Mouse (Mus musculus): Measurements from ENCODE around the gene Baz2b. TPM values are rescaled to one million over a fixed set of nuclear protein-coding genes. Genes with fewer than 3 reads are reported as not detected.

Gene Baz2b
- total RNA-seq, 2 experiments from 2014 or later: 74.9 to 76.0 TPM

GRCm38 (mm10) chr2:60138751-60139162 is 70.9 kb downstream of the Baz2b start:
- ATAC-seq (replicated peaks; ENCODE audit: poor library complexity, severe bottlenecking): peak; percentile 38; the same call in 1 of the 2 replicates

- ATAC-seq (replicated peaks; ENCODE audit: poor library complexity, severe bottlenecking): peak; percentile 52
Measured at GRCm38 (mm10) chr2:60135796-60136195, 73.8 kb downstream of the Baz2b start.

DNA sequence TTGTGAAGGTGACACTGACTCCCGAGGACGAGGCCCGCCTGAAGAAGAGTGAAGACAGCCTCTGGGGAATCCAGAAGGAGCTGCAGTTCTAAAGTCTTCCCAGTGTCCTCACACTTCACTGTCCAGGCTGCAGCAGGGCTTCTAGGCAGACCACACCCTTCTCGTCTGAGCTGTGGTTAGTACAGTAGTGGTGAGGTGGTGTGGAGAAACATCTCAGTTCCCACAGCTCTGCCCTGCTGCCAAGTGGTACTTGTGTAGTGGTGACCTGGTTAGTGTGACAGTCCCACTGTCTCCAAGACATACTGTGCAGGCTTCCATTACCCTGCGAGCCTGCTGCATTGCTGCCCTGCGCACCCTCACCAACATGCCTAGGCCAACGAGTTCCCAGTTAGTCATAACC is 74.7 kb downstream of the Baz2b start:
- ATAC-seq (replicated peaks; ENCODE audit: poor library complexity, severe bottlenecking): 0 out of 2 replicates have a peak, but pooled peaks have one; percentile 34

DNA sequence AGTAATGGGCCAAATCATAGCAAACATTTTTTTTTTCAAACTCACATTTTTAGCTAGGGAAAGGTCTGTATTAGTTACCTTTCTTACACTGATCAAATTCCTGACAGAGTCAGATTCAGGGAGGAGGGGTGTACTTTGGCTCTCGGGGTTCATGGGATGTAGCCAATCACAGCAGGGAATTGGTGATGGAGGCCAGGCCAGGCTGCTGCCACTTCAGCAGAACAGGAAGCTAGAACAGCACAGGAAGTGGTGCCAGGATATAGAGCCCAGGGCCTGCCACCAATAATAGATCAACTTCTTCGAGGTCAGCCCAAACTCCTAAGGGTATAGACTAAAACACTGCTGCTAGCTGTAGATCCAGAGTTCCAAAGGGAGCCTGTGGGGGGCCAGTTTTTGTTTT is 76.6 kb downstream of the Baz2b start:
- ATAC-seq (replicated peaks; ENCODE audit: poor library complexity, severe bottlenecking): peak; percentile 47

DNA sequence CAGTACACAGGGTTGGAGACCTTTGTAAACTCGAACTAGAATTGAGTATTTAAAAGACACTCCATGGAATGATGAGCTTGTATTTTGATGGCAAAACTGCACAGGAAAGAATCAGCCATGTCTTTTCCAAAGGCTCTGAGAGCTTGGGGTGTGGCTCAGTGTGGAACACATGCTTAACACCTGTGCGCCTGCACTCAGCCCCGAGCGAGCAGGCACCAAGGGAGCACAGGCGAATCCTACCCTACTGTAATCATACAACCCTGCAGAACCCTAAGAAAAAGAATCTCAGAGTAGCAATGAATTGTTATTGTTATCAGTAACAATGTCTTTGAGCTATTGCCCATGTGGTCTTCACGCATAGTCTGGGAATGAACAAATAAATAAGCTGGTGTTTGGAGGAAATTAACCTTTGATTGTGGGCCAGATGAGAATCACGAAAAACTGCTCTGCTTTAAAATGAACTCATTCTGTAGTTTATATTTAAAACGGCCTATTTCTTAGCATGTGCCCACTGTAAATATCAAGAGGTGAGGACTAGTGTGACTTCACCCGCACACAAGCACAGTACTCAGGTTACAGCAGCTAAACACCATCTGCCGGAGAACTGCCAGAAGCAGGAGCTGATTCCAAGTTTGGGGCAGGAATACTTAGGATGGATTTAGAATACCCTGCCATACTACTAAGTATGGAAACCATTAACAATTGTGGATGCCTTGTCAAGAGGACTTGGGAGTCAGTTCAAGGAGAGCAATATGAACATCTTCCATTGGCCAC is 77.2 kb downstream of the Baz2b start:
- ATAC-seq (replicated peaks; ENCODE audit: poor library complexity, severe bottlenecking): no peak

DNA sequence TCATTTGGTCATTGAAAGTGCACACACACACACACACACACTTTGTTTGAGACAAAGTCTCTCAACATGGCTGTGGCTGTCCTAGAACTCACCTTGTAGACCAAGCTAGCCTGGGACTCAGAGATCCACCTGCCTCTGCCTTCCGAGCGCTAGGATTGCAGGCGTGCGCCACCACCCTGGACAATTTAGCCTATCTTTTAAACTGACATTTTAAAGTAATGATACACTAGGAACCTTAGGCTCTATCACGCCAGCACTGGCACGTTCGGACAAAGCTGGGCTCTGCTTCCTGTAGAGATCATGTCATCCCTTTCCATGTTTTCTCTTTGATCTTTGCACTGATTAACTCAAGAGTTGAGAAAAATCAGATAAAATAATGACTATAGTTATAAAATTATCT is 81.0 kb downstream of the Baz2b start:
- no peak for ATAC-seq (replicated peaks; ENCODE audit: poor library complexity, severe bottlenecking)

DNA sequence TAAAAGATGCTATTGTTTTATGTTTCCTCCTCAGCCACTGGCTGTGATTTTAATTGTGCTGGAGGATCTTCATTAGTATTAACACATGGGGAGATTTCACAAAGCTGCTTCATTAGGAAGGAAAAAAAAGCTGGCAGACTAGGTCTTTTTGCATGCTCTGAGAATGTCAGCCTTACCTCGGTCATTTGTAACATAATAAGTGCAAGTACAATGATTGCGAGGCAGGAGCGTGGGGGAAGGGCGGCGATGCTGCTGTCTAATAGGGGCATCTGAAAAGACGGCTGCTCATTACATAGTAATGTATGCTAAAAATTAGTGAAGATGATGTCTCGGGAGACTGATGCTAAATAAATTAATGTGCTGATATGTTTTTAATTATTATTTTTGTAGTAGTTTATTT is 82.8 kb downstream of the Baz2b start:
- no peak for ATAC-seq (replicated peaks; ENCODE audit: poor library complexity, severe bottlenecking)

DNA sequence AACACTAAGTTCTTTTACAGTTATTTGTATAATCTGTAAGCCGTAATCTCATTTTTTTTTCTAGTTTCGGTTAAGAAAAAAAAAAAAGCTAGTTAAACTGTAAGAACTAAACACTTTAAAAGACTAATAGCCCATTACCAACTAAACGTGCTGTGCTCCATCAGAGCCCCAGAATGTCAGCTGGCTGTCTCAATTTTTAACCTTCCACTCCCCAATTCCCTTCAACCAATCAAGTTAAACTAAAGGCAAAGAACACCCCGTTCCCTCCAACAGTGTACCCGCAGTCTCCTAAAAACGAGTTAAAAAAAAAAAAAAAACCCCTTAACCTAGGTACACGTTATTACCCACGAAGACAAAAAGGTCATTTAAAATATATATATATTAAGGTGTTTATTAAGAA is 83.3 kb downstream of the Baz2b start:
- no peak for ATAC-seq (replicated peaks; ENCODE audit: poor library complexity, severe bottlenecking)

DNA sequence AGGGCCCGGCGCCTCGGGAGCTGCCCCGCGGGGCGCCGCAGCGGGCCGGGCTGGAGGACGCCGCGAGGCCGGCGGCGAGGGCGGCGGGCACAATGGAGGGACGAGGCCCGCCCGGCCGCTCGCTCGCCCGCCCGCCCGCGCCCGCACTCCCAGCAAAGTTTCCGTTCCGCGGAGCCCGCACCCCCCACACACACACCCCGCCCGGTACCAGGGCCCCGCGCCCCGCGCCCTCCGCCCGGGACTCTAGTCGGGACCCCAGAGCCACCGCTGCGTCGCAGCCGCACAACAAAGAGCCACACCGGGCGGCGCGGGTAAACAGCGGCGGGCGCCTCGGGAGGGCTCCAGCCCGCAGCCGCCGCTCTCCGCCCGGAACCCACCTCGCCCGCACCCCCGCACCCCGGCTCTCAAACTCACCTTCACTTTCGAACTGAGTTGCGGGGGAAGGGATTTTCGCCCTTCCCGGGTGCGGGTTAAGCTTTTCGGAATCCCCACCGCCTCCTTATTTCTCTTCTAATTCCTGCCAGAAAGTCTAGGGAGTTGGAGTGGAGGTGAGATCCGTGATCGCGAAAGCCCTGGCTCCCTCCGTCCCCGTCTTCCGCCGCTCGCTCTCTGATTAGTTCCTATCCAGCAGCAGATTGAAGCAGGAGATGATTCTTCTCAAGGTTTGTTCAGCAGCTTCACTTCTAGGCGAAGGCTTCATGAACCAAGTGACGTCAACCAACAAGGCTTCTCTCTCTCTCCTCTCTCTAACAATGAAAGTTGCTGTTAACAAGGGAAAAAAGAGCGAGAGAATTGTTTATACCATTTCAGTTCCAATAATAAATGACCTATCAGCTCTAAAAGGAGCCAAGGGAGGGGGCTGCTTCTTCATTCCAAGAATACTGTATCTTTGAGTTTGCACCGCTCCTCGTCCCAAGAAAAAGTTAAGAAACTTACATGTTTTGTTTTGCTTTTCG is 84.3 kb downstream of the Baz2b start:
- ATAC-seq (replicated peaks; ENCODE audit: poor library complexity, severe bottlenecking): peak; percentile 57

DNA sequence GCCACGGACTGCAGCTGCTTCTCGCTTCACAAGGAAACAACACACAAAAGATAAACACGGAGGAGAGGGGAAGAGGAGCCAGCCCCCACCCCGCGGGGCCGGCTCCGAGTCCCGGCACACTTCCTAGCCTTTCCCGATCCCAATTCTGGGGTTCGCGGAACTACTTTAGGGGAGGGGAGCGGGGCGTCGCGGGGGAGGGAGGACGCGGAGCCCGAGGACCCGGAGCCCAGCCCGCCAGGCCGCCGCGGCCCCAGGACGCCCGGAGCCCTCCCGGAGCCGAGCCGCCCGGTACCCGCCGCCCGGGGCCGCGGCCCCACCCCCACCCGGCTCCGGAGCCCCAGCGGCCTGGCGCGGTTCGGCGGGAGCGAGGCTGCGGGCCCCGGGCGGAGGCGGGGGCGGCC is 85.0 kb downstream of the Baz2b start:
- peak; percentile 28 for ATAC-seq (replicated peaks; ENCODE audit: poor library complexity, severe bottlenecking)

GRCm38 (mm10) chr2:60123911-60124647 is 85.6 kb downstream of the Baz2b start:
- ATAC-seq (replicated peaks; ENCODE audit: poor library complexity, severe bottlenecking): no peak

DNA sequence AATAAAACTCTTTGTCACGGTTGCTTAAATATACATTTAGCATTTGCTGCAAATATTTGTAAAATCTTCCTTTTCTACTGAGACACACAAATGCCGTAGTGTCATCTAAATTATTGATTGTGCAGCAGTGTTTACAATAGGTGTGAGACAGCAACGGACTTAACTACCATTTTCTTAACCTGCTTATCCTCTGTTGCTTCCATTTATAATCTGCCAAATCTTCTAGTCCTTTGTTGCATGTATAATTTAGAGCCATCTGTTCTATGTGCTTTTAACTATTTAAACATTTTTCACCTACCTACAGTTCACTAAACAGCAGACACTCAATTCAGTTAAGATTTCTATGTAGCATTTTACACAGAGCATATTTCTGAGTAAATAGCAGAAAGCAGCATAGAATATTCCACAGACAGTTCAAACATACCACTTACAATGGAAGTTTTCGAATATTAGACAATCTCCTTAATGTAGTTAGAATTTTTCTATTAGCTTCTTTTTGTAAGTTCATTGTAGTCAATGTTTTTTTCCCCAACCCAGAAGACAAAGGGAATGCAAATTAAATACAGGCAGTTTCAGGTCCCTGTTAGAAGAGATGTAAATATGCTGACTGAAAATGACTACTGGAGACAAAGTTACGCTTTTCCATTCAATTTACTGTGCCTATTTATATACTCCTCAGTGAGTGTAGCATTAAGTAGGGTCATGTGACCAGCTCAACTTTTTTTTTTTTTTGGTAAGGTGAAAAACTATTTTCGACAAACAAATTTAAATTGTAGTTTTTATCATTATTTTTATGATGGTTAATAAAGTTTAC is 86.4 kb downstream of the Baz2b start:
- ATAC-seq (replicated peaks; ENCODE audit: poor library complexity, severe bottlenecking): no peak

- ATAC-seq (replicated peaks; ENCODE audit: poor library complexity, severe bottlenecking): no peak
Measured at GRCm38 (mm10) chr2:60122188-60122587, 87.5 kb downstream of the Baz2b start.

- ATAC-seq (replicated peaks; ENCODE audit: poor library complexity, severe bottlenecking): peak; percentile 56
Measured at GRCm38 (mm10) chr2:60120681-60121080, 89.0 kb downstream of the Baz2b start.

DNA sequence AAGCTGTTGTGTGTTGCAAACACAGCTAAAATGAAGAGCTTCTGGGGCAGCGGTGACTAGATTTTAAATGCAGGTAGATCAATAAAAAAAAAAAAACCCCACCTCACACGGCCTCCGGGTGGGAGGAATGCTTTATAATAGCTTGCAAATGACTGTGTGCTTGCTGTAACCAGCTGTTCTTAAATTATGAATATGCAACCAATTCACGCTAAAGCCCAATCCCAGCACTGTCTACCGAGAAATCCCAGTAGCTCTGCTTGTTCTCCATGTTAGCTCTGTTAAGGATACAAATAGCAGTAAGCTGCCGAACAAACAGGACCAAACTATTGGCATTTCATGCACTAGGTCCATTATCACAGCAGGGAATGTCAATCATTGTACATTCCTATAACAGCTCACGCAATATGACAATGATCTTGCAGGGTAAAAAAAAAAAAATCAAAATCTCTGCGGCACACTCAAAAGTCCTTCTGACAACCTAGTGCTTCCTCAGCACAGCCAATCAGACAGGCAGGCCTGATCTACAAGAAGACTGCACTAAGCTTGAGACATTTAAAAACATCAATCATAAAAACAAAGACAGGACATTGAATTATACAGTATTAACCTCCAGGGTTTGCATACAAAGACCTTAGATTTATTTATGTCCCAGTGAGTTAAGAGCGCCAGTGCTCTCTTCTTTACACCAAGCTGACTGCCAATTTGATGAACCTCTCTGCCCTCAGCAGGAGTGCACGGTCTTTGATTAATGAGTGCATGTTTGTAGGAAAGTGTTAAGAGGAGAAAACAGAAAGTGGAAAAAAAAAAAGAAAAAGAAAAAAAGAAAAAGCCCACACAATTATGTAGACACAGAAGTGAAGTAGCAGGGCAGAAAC is 90.7 kb downstream of the Baz2b start:
- ATAC-seq (replicated peaks; ENCODE audit: poor library complexity, severe bottlenecking): no peak

DNA sequence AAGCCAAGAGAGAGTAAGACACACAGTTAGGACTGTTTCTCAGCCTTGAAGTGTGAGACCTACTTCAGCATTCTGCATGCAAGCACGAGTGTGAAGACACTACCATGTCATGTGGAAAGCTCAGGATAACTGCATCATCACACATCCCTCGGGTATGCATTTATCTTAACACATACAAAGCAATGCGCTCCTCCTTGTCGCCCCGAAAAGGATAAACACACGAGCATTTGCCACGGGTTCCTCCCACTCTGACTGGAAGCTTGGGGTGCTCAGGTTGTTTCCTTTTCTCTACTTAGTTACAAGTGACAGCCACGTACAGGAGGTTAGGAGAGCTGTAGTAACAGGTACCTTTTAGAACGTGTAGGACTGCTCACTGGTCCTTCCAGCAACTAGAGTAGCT is 91.8 kb downstream of the Baz2b start:
- ATAC-seq (replicated peaks; ENCODE audit: poor library complexity, severe bottlenecking): no peak

- no peak for ATAC-seq (replicated peaks; ENCODE audit: poor library complexity, severe bottlenecking)
Measured at GRCm38 (mm10) chr2:60115891-60116554, 93.6 kb downstream of the Baz2b start.

DNA sequence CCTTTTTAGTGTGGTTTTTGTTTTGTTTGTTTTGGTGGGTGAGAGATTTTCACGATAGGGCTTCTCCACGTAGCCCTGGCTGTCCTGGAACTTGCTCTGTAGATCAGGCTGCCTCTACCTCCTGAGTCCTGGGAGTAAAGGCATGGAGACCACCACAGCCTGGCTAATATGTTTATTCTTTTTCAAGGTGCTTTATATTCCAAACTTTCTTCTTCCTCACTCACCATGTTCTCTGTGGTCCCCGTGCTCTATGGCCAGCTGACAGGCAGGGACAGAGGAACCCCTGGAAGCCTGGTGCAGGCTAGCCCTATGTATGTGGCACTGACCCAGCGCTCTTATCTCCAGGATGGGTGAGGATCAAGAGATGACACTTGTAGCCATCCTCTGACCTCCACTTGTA is 94.7 kb downstream of the Baz2b start:
- no peak for ATAC-seq (replicated peaks; ENCODE audit: poor library complexity, severe bottlenecking)

All from granulocyte monocyte progenitor cell, adult 5-6 weeks (primary cell).